Mouse (Mus musculus): ENCODE data around the gene Tmem123.

GRCm38 (mm10) chr9:7833421-7833820 is 69.6 kb downstream of the Tmem123 start:
- no peak for TF ChIP-seq CTCF (IDR thresholded peaks at IDR 0.05; ENCODE audit: control insufficient read depth, insufficient read depth, insufficient replicate concordance, low read depth, low read length)
- no peak for TF ChIP-seq POLR2A (IDR thresholded peaks at IDR 0.05; ENCODE audit: control insufficient read depth, low read depth, low read length)
